Mouse (Mus musculus): ENCODE results near the gene Arhgef28. TPM values are rescaled to one million over a fixed set of nuclear protein-coding genes. Genes with fewer than 3 reads are reported as not detected.
A peak's percentile ranks its signal among the peaks of the same experiment; 100 is the strongest.

Arhgef28 gene
- total RNA-seq, 4 experiments from 2014 or later, result 76.5 to 97.9 (median 94.2) TPM

DNA sequence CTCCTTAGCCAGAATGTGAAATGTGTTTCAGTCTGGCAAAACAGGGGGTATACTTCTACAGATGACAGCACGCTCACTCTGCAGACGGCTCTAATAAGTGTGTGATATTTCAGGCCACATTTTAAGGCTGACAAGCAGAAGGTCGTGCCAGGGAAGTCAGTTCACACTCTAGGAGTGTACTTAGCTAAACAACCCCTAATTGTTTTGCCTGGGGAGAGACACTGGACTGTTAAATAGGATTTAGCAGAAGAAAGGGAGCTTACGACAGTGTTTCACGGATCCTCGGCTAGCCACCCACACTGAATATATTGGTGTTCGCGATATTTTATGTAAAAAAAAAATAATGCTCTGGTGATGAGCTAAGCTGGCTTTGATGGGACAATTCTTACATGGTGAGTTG, 286.6 kb downstream of the Arhgef28 start:
- no peak for DNase-seq (ENCODE audit: low spot score in 2 of 2)

DNA sequence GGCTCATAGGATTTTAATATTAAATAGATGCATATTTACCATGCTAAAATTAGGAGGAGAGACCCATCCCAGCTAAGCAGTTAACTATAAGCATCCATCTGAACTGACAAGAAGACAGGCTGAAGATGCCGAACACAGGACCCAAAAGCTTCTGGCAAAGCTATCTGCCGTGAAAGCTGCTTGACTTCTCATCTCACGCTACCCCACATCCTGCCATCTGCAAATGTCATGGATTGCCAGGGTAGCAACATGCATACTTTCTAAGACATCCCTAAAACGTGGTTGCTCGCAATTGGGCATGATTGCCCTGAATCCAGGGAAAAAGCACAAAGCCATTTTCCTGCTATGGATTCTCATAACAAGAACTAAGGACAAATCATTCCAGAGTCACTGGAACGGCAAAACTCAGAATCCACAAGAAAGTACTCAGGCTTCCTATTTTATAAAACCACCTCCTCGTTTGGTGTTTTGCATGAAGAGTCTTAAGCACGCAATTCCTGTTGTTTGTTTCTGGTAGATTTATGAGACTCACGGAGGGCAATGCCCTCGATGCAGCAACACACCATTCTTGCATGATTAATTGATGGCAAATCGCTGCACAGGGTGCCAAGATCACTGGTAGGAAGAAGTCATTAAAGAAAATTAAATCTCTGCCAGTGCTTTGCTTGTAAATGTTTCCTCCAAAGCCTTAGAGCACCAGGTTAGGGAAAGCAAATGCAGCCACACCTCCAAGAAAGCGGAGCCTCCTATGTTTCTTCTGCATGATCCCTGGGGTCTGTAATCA, 287.9 kb downstream of the Arhgef28 start:
- DNase-seq (ENCODE audit: low spot score in 2 of 2), result no peak

DNA sequence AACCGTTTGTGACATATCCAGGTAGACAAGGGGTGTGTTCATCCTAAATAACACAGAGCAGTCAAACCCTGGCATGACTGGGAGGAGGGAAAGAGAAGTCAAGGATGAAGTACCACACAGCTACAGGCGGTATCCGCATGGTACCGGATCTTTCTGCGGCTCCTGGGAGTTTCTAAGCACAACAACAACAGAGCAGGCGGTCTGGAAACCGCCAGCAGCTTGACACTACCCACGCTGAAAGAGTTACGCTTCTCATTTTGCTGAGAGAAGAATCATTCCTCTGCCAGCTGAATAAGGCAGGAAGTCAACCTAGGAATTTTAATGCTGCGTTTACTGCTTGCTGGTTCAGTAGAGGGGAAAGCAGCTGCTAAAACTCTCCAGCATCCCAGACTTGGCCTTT, 295.2 kb downstream of the Arhgef28 start:
- DNase-seq (ENCODE audit: low spot score in 2 of 2), result peak; percentile 76

DNA sequence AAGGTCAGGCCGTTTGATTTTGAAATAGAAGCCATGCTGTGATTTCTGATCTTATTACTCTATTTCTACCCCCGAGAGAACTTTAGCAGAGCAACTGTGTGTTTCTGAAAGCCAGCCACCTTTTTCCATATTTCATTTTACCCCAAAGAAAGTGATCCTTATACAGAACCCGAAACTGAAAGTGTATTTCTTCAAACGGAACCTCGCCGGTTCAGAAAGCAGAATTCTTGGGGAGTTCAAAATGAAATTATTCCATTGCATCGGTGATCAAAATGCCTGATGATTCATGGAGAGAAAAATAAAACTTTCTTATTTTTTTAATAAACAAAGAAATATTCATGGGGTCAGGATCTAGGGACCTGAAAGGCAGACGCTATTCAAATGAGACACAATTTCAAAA, 303.4 kb downstream of the Arhgef28 start:
- no peak for DNase-seq (ENCODE audit: low spot score in 2 of 2)

DNA sequence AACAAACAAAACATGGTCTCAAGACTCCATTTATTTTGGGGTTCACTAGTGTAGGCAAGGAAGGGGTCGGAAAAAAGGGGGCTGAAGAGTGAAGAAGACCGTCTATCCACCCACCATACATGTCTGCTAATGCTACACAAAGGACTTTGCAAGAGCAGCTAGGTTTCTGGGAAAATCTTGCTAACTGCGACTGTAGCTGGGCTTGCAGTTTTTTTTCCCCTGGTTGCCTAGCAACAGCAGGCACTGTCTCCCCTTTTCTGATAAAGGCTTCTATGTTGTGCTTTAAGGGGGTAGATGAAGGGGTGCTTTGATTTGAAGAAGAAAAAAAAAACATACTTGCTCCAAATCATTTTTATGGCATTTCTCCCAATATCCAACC, 305.9 kb downstream of the Arhgef28 start:
- peak; percentile 55 to 57 for DNase-seq (ENCODE audit: low spot score in 2 of 2)

DNA sequence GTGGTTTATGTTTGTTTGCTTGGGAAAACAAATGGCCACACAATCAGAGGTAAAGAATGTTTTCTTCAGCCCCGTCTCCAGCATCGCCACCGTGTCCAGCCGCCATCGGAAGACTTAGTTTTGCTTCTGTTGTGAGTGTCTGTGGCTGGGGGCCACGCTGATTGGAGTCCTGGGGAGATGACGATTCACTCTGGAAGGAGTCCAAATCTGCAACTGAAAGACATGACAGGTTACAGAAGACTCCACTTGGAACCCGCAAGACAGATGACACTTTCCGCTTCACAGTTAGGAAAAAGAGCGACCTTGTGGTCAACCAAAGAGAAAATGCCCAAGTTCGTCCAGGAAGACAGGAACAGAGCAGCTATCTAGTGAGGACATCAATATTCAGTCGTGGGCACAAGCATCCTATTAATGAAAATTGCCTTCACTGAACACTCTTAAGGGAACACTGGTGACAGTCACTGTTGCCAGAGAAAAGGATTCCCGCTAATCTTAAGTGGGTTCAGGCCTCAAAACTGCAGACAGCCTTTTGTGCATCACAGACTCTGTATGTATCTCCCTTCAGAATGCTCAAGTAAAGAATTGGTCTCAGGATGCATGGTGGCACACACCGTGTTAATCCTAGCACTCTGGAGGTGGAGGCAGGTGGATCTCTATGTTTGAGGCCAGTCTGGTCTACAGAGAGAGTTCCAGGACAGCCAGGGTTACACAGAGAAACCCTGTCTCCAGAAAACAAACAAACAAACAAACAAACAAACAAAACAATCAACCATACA, 306.4 kb downstream of the Arhgef28 start:
- no peak for DNase-seq (ENCODE audit: low spot score in 2 of 2)

DNA sequence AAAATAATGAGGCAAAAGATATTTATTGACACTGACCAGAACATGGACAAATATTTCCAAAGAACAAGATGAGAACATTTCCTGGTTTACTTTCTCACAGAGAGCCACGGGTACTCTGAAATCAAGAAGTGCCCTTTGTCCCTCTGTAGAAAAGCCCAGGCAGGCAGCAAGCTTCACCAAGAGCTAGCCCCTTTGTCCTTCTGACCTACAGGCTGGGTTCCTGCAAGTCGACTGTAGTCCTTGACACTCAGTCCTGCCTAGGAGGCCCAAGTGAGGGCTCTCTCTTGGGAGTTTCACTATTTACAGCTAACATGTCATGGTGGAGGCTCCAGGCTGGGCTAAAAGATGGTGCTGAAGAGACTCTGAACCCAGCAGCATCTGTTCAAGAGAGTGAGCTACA, 307.6 kb downstream of the Arhgef28 start:
- no peak for DNase-seq (ENCODE audit: low spot score in 2 of 2)

DNA sequence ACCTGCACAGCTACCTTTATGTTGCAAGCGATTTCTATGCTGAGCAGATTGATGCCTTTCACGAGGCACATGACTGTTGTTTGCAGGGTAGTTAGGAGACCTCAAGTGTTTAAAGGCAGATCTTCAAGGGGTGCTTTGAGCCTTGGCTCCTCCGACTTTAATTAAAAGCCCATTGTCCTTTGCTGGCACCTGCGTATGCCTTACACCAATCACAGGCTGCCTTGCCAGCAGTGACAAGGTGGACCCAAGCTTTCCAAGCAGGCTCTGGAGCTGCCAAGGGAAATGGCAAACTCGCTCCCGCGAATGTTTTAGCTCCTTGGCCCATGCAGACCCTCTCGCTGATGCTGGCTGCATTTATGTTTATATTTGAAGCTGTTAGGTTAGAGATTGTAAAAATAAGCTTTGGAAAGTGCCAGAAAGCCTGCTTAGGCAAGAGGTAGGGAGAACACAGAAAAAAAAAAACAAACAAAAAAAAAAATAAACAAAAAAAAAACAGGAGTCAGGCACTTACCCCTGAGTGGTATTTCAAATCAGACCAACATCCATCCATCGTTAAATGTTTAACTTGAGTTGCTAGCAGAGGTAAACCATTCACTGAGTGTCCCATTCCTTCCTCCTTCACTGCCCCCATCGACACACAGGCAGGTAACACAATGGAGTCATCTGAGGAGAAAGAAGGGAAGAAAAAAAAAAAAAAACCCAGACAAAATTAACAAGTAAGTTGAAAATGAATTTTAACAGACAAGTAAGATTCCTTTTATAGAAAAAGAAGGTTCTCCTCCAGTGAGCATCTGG, 313.0 kb downstream of the Arhgef28 start:
- no peak for DNase-seq (ENCODE audit: low spot score in 2 of 2)

DNA sequence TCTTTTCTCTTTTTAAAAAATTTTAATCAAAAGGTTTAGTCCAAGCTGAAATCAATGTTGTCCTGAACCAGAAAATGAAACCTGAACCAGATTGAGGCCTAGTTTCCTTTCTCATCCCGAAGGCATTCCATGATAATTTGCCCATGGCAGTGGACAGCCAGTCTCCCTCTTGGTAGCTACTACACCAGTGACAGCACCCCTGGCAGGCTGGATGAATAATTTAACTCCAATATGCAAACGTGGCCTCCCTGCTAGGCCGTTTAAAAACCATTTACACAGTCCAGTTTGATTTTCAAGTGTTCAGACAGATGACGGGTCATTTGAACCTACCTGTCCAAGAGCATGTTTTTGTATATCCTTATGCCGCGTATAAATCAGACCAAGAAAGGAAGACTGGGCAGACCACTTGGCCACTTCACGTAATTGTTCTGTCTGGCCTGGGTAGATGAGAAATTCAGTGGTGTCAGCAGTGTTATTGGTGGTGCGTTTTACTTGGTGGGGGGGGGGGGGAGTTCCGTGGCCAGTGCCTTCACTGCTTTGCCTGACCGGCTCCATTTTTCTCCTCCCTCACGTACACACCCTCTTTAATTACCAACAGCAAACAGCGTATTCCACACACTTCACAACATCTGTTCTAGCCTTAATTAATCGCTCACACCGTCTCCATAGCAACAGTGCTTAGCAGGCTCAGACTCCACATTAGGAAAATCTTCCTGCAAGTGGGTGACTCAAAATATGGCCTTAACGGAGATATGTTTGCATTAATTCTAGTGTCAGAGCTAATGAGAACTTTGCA, 314.0 kb downstream of the Arhgef28 start:
- peak; percentile 37 to 52 for DNase-seq (ENCODE audit: low spot score in 2 of 2)

DNA sequence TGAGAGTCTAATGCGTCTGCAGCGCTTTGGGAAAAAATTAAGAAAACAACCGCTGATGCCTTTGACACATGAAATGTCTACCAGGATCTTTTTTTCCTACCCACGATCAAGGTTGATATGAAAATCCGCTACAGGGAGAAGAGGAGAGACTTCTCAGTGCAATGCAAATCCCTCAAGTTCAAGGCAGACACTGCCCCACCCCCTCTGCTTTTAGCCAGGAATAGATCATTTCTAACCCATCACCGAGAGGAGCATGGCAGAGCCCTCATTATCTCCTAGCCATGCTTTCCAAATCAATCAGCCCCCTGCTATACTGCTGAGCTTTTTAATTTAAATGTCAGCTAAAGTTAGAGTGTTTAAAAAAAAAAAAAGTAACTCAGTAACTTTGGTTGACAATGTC, 318.2 kb downstream of the Arhgef28 start:
- DNase-seq (ENCODE audit: low spot score in 2 of 2), result no peak

DNA sequence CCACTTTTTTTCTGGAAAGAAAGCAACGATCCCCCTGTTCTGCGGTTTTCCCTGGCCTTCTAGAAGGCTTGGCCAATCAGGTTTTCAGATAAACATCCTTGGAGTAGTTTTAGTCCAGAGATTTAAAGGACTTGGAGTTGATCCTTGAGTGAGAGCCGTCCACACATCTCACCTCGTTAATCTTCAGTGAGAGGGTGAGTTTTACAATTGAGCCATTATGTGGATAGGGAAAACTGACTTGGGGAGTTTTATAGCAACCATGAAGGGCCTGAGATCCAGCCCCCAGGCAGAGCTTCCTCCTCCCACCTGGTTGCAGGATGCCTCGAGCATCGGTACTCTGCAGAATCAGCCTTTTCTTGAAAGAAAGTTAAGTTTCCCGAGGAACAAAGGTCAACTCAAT, 318.7 kb downstream of the Arhgef28 start:
- DNase-seq (ENCODE audit: low spot score in 2 of 2), result no peak

DNA sequence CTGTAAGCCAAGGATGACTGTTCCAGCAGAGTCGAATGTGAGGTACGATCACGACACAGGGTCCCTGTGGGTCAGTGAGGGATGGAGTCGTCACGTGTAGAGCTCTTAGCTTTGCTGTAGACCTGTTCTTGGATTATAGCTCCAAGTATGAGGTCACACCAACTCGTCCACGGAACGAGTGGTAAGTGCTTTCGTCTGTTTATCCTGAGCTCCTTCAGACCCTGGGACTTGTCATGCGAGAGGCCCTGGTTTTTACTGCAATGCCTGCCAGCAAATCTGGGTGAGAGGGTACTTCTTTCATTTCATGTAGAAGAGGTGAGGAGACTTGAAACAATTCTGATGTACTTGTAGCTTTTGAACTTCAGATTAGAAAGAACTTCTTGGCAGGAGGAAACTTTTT, 322.6 kb downstream of the Arhgef28 start:
- no peak for DNase-seq (ENCODE audit: low spot score in 2 of 2)

DNA sequence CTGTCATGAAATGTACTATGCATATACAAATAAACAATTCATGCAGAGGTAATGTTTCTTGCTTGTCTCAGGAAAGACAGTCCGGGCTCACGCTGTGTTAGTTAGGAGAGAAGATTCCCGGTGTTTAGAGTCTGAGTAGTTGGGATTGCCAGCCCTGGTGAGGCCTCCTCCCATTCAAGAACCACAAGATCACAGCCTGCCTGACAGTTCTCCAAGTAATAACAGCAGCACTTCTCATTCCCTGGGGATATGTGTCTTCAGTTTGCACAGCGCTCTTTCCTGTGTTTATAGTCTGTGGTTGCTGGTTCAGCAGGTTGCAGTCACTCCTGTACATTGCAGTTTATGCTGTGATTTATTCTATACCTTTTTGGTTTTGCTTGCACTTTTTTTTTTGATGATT, 329.8 kb downstream of the Arhgef28 start:
- no peak for DNase-seq (ENCODE audit: low spot score in 2 of 2)

DNA sequence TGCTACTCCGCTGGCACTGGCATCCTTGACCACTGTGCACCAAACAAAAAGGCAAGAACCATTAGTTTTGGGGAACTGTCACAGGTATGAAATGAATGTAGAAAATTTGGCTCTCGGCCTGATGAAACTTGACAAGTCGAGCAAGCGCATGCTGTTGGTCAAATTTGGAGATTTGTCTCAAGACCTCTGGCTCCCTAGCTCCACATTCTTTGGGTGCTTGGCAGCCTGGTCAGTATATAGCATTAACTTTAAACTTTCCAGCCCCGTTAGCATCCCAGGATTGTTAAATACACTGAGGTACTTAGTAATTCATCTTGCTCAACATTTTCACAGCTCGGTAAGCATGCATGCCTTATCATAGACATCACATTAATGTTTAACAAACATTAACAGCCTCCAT, 330.2 kb downstream of the Arhgef28 start:
- DNase-seq (ENCODE audit: low spot score in 2 of 2), result no peak

DNA sequence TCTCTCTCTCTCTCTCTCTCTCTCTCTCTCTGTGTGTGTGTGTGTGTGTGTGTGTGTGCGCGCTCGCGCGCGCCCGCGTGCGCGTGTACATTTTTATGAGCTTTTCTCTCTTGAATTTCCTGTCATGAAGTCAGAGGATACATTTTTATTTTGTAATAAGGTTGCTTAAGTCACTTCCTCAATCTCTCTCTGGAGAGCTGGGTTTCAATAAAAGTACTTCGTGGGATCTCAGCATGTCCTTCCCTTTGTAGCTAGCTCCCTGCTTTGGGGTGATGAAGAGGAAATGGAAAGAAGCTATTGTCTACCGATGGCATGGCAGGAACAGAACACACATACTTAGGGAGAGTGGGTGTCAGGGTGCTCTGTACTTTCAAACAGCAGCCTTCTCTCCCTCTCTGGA, 336.8 kb downstream of the Arhgef28 start:
- no peak for DNase-seq (ENCODE audit: low spot score in 2 of 2)

DNA sequence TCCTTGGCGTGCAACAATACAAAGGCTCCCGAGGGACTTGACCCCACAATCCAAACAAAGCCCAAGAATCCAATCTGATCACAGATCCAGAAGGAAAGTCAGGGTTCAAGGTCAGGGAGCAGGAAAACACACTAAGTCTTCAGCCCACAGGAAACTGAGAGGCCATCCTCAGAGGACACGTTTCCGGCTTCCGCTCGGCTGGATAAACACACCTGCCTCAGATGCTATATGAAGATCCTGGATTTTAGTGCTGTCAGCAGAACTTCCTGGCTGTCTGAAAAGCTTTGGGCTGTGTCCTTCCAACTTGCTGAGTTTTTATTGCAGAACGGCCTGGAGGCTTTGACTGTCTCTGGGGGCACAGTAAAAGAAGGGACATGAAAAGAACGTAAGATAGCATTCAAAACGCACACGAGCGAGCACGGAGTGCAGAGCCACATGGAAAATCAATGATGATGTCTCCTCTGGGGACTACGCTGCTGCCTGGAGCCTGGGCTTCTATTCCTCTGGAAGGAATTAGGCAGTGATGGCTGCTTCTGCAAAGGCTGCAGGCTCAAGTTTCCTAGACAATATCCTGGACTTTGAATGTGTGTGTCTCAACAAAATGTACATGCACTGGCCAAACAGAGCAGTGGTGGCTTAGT, 338.8 kb downstream of the Arhgef28 start:
- no peak for DNase-seq (ENCODE audit: low spot score in 2 of 2)

DNA sequence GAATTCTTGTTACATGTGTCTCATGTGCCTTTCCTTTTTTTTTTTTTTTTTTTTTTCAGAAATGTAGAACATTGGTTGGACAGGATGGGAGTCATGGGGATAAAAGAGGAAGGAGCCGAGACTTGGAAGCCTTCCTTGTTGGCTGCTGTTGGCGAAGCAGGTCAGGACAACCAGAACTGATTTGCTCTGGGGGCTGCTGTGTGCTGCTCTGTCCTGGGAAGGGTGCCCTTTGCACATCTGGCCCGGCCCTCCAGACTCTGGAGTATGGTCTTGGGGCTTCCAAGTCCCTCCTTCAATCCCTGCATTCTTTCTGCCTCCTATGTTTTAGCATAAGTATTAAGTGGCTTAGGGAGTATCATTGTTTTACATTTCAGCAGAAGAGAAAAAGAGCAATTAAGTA, 347.2 kb downstream of the Arhgef28 start:
- DNase-seq (ENCODE audit: low spot score in 2 of 2), result no peak

DNA sequence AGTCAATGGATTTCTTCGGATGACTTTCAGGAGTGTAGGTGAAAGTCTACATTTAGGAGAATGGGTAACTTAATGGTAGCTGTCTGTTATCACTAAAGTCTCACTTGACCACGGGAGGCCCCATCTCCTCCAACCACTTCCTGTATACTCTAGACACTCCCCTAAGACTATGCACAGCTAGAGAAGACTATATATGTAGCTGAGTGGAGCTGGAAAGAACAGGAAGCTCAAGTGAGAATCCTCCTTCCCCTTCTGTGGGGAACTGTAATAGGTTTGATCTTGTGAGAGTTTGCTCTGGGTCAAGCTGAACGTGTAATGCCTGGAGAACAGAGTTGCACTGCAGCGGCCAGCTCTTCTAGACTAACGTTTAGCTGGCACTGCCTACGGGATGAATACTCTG, 348.4 kb downstream of the Arhgef28 start:
- no peak for DNase-seq (ENCODE audit: low spot score in 2 of 2)

DNA sequence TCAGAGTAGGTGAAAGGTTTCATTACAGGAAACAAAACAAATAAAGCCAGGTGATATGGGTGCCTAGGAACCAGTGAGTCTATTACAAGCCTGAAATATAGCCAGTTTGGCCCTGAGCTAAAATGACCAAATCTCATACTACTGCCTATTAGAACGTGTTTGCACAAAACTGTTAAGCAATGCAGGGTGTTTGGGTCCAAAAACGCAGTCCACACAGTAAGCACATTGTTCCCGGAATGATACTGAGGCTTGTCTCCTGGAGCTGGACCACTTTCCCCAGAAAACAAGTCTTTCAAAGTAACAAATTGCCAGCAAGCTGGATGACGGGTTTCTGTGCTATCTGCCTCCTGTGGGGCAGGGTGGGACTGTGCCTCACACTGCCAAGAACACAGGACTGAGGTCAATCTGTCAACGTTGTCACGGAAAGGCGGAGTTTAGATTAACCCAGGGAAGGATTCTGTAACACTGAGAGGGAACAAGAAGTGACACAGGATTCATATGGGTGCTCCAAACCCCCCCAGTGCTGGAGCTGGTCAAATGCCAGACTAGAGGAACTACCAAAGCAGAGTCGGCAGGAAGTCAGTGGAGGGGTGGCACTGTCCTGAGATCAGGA, 352.8 kb downstream of the Arhgef28 start:
- no peak for DNase-seq (ENCODE audit: low spot score in 2 of 2)

All from layer of hippocampus, adult 8-10 months (tissue).